Mouse (Mus musculus) embryonic facial prominence, embryonic 11.5 days (tissue): ENCODE measurements around the gene Cfap61. TPM values are rescaled to one million over a fixed set of nuclear protein-coding genes. Genes with fewer than 3 reads are reported as not detected.

ENCODE experiments used
- ATAC-seq: fragments of 200-750 bp; cut with Nextera tagmentation; replicated peaks from 2 replicates; pipeline ENCODE4 v1.8.0; 2017; ENCODE audit warnings: low read depth; ENCODE audit not compliant: insufficient number of reproducible peaks, low FRiP score, low TSS enrichment
- DNase-seq: peaks from one replicate; pipeline ENCODE4 v3.0.0-alpha.2; 2015; ENCODE audit warnings: low spot score
- H3K27ac ChIP-seq: fragments of 300-500 bp; sonication (generic); replicated peaks from 2 replicates; pipeline ENCODE4 v1.5.1; 2014; ENCODE audit warnings: mild to moderate bottlenecking, low read depth, low read length, control low read depth
- H3K27me3 ChIP-seq: fragments of 300-500 bp; sonication (generic); 2 replicates; pipeline ENCODE4 v1.6.1; 2014; ENCODE audit warnings: mild to moderate bottlenecking, low read length, moderate library complexity, mixed read lengths; ENCODE audit not compliant: control insufficient read depth, insufficient read depth
- H3K36me3 ChIP-seq: fragments of 300-500 bp; sonication (generic); replicated peaks from 2 replicates; pipeline ENCODE4 v1.6.1; 2014; ENCODE audit warnings: low read depth, mild to moderate bottlenecking, low read length, moderate library complexity, mixed read lengths; ENCODE audit not compliant: control insufficient read depth, insufficient read depth
- H3K4me1 ChIP-seq: fragments of 300-500 bp; sonication (generic); 2 replicates; pipeline ENCODE4 v1.6.1; 2014; ENCODE audit warnings: low read length, mixed read lengths; ENCODE audit not compliant: control insufficient read depth, insufficient read depth
- H3K4me2 ChIP-seq: fragments of 300-500 bp; sonication (generic); 2 replicates; pipeline ENCODE4 v1.6.1; 2014; ENCODE audit warnings: low read depth, mild to moderate bottlenecking, control low read depth, low read length, moderate library complexity
- H3K4me3 ChIP-seq: fragments of 300-500 bp; sonication (generic); 2 replicates; pipeline ENCODE4 v1.5.1; 2014; ENCODE audit warnings: low read depth, low read length, control low read depth
- H3K9ac ChIP-seq: fragments of 300-500 bp; sonication (generic); replicated peaks from 2 replicates; pipeline ENCODE4 v1.6.1; 2014; ENCODE audit warnings: mild to moderate bottlenecking, control low read depth, low read length
- H3K9me3 ChIP-seq: fragments of 300-500 bp; sonication (generic); replicated peaks from 2 replicates; pipeline ENCODE4 v1.6.1; 2016; ENCODE audit warnings: mild to moderate bottlenecking, low read length, inconsistent platforms, mixed read lengths; ENCODE audit not compliant: control insufficient read depth
- WGBS: fragments of 180-500 bp; shearing (Covaris S2); extraction: QIAGEN DNeasy Blood & Tissue Kit; methylation state at CpG from one replicate; pipeline ENCODE4 v1.1.7; 2014; 5-methylcytosine and 5-hydroxymethylcytosine counted together
- polyA plus RNA-seq: library from polyadenylated mRNA; unstranded; fragments of >200 nt; fragmentation: Nextera tagmentation; extraction: Ambion mirVana; gene quantifications from 2 replicates; pipeline ENCODE4 v1.2.1, GENCODE M21; 2014

The Cfap61 gene
- polyA plus RNA-seq, 1 experiment from 2014 or later: 0.38 TPM

GRCm38 (mm10) chr2:146128622-146129021, 194.0 kb downstream of the Cfap61 start:
- H3K9me3 ChIP-seq: no peaks in the 10 kb centered on the region
- no peaks in the 10 kb centered on the region for H3K36me3 ChIP-seq
- H3K27me3 ChIP-seq: no peaks in the 10 kb centered on the region
- DNase-seq (no peak), ATAC-seq (no peak)
- no peak overlapping the region for H3K9ac ChIP-seq
- H3K4me1 ChIP-seq: no peaks in the 10 kb centered on the region
- H3K4me3 ChIP-seq: no peak overlapping the region
- no peak overlapping the region for H3K4me2 ChIP-seq
- no peak overlapping the region for H3K27ac ChIP-seq
- 85% methylated on average over 6 of the region's 6 CpGs for WGBS

GRCm38 (mm10) chr2:146130514-146130913, 195.9 kb downstream of the Cfap61 start:
- DNase-seq (no peak), ATAC-seq (no peak)
- Histone ChIP-seq H3K4me1 (no peaks in the 10 kb centered on the region), H3K36me3 (no peaks in the 10 kb centered on the region), H3K4me2 (no peak overlapping the region), H3K27me3 (no peaks in the 10 kb centered on the region), H3K9ac (no peak overlapping the region), H3K9me3 (no peaks in the 10 kb centered on the region), H3K4me3 (no peak overlapping the region), H3K27ac (no peak overlapping the region)
- WGBS: 89% methylated on average over 3 of the region's 3 CpGs

- Histone ChIP-seq H3K9me3 (no peaks in the 10 kb centered on the region), H3K4me3 (no peak overlapping the region), H3K27ac (no peak overlapping the region), H3K4me1 (no peaks in the 10 kb centered on the region), H3K36me3 (no peaks in the 10 kb centered on the region), H3K9ac (no peak overlapping the region), H3K4me2 (no peak overlapping the region), H3K27me3 (no peaks in the 10 kb centered on the region)
- no peak for ATAC-seq
- DNase-seq: no peak
- WGBS: 89% methylated on average over 6 of the region's 6 CpGs
These were observed 199.7 kb downstream of the Cfap61 start for GRCm38 (mm10) chr2:146134275-146134674.

GRCm38 (mm10) chr2:146140711-146141110, 206.1 kb downstream of the Cfap61 start:
- ATAC-seq: no peak
- Histone ChIP-seq H3K27me3 (no peaks in the 10 kb centered on the region), H3K4me3 (no peak overlapping the region), H3K9me3 (no peaks in the 10 kb centered on the region), H3K4me2 (no peak overlapping the region), H3K27ac (no peak overlapping the region), H3K36me3 (no peaks in the 10 kb centered on the region), H3K4me1 (no peaks in the 10 kb centered on the region), H3K9ac (no peak overlapping the region)
- DNase-seq: no peak
- 82% methylated on average over 3 of the region's 3 CpGs for WGBS

GRCm38 (mm10) chr2:146147306-146147705, 212.7 kb downstream of the Cfap61 start:
- DNase-seq: no peak
- 84% methylated on average over 4 of the region's 4 CpGs for WGBS
- no peaks in the 10 kb centered on the region for H3K4me1 ChIP-seq

GRCm38 (mm10) chr2:146147801-146148200, 213.2 kb downstream of the Cfap61 start:
- WGBS: 89% methylated on average over 5 of the region's 5 CpGs
- DNase-seq: no peak
- H3K9me3 ChIP-seq: no peaks in the 10 kb centered on the region
- H3K36me3 ChIP-seq: no peaks in the 10 kb centered on the region
- no peak overlapping the region for H3K4me3 ChIP-seq
- no peak overlapping the region for H3K4me2 ChIP-seq
- no peak overlapping the region for H3K9ac ChIP-seq
- no peak for ATAC-seq
- H3K27ac ChIP-seq: no peak overlapping the region
- no peaks in the 10 kb centered on the region for H3K27me3 ChIP-seq
- H3K4me1 ChIP-seq: no peaks in the 10 kb centered on the region

More at GRCm38 (mm10) chr2:146147306-146147705, 212.7 kb downstream of the Cfap61 start:
- H3K4me2 ChIP-seq: no peak overlapping the region
- H3K27me3 ChIP-seq: no peaks in the 10 kb centered on the region
- no peak overlapping the region for H3K4me3 ChIP-seq
- H3K36me3 ChIP-seq: no peaks in the 10 kb centered on the region
- ATAC-seq: no peak
- H3K9me3 ChIP-seq: no peaks in the 10 kb centered on the region
- no peak overlapping the region for H3K27ac ChIP-seq
- no peak overlapping the region for H3K9ac ChIP-seq

- Histone ChIP-seq H3K27me3 (no peaks in the 10 kb centered on the region), H3K9ac (no peak overlapping the region), H3K4me2 (no peak overlapping the region), H3K4me1 (no peaks in the 10 kb centered on the region), H3K4me3 (no peak overlapping the region), H3K9me3 (no peaks in the 10 kb centered on the region), H3K27ac (no peak overlapping the region), H3K36me3 (no peaks in the 10 kb centered on the region)
- DNase-seq: no peak
- ATAC-seq: no peak
- WGBS: 93% methylated on average over 15 of the region's 15 CpGs
These were observed 214.8 kb downstream of the Cfap61 start for GRCm38 (mm10) chr2:146149206-146149974.

GRCm38 (mm10) chr2:146168017-146168803, 233.6 kb downstream of the Cfap61 start:
- Histone ChIP-seq H3K4me3 (no peak overlapping the region), H3K36me3 (no peaks in the 10 kb centered on the region), H3K9me3 (no peaks in the 10 kb centered on the region), H3K27me3 (no peaks in the 10 kb centered on the region), H3K9ac (no peak overlapping the region), H3K4me2 (no peak overlapping the region), H3K27ac (no peak overlapping the region), H3K4me1 (no peaks in the 10 kb centered on the region)
- 54% methylated on average over 14 of the region's 14 CpGs for WGBS
- DNase-seq (no peak), ATAC-seq (no peak)
